Mouse (Mus musculus) cerebellum, adult 9-10 months (tissue): Measurements from ENCODE around the gene Ralbp1.

ENCODE experiments used
- DNase-seq: peaks from one replicate; pipeline ENCODE4 v3.0.0; 2022

Ralbp1 gene

GRCm38 (mm10) chr17:65889476-65889875 lies 3.9 kb upstream of the Ralbp1 start:
- DNase-seq, result no peak

- DNase-seq, result no peak
Measured at GRCm38 (mm10) chr17:65886571-65886970, 973 bp upstream of the Ralbp1 start.

GRCm38 (mm10) chr17:65885398-65885696 lies 251 bp downstream of the Ralbp1 start:
- no peak for DNase-seq

GRCm38 (mm10) chr17:65884691-65885397 lies 754 bp downstream of the Ralbp1 start:
- peak; percentile 100 for DNase-seq

- peak; percentile 66 for DNase-seq
Measured at GRCm38 (mm10) chr17:65884061-65884669, 1.4 kb downstream of the Ralbp1 start.

GRCm38 (mm10) chr17:65877026-65877425 lies 8.6 kb downstream of the Ralbp1 start:
- no peak for DNase-seq

- DNase-seq, result no peak
Measured at GRCm38 (mm10) chr17:65873834-65874233, 11.8 kb downstream of the Ralbp1 start.

GRCm38 (mm10) chr17:65873156-65873555 lies 12.4 kb downstream of the Ralbp1 start:
- DNase-seq, result no peak

GRCm38 (mm10) chr17:65872652-65873051 lies 12.9 kb downstream of the Ralbp1 start:
- peak; percentile 70 for DNase-seq

GRCm38 (mm10) chr17:65872051-65872450 lies 13.5 kb downstream of the Ralbp1 start:
- no peak for DNase-seq

GRCm38 (mm10) chr17:65871641-65872041 lies 14.0 kb downstream of the Ralbp1 start:
- no peak for DNase-seq

GRCm38 (mm10) chr17:65870146-65870545 lies 15.5 kb downstream of the Ralbp1 start:
- DNase-seq, result peak; percentile 79

- no peak for DNase-seq
Measured at GRCm38 (mm10) chr17:65869720-65870119, 15.9 kb downstream of the Ralbp1 start.

GRCm38 (mm10) chr17:65867996-65868395 lies 17.6 kb downstream of the Ralbp1 start:
- no peak for DNase-seq

GRCm38 (mm10) chr17:65866201-65866600 lies 19.4 kb downstream of the Ralbp1 start:
- DNase-seq, result no peak

GRCm38 (mm10) chr17:65865265-65865664 lies 20.3 kb downstream of the Ralbp1 start:
- no peak for DNase-seq

- peak; percentile 69 for DNase-seq
Measured at GRCm38 (mm10) chr17:65864742-65865141, 20.9 kb downstream of the Ralbp1 start.

GRCm38 (mm10) chr17:65863830-65864229 lies 21.8 kb downstream of the Ralbp1 start:
- DNase-seq, result no peak

GRCm38 (mm10) chr17:65862579-65862978 lies 23.0 kb downstream of the Ralbp1 start:
- no peak for DNase-seq

- DNase-seq, result no peak
Measured at GRCm38 (mm10) chr17:65857617-65858016, 28.0 kb downstream of the Ralbp1 start.

- DNase-seq, result no peak
Measured at GRCm38 (mm10) chr17:65854006-65854405, 31.6 kb downstream of the Ralbp1 start.

GRCm38 (mm10) chr17:65853326-65853725 lies 32.3 kb downstream of the Ralbp1 start:
- no peak for DNase-seq

GRCm38 (mm10) chr17:65851749-65852148 lies 33.8 kb downstream of the Ralbp1 start:
- DNase-seq, result no peak

- no peak for DNase-seq
Measured at GRCm38 (mm10) chr17:65850487-65850886, 35.1 kb downstream of the Ralbp1 start.
